Mouse (Mus musculus): ENCODE data around the gene Gm17387.
"Not testable (repeated sequence)": the region's sequence is repeated elsewhere in the genome, so short reads cannot be mapped to it uniquely, and the experiment has no call there.

Gm17387 gene

GRCm38 (mm10) chr7:141016707-141017697 lies 11.9 kb upstream of the Gm17387 start:
- DNase-seq (ENCODE audit: low read depth, low spot score), result no peak

DNA sequence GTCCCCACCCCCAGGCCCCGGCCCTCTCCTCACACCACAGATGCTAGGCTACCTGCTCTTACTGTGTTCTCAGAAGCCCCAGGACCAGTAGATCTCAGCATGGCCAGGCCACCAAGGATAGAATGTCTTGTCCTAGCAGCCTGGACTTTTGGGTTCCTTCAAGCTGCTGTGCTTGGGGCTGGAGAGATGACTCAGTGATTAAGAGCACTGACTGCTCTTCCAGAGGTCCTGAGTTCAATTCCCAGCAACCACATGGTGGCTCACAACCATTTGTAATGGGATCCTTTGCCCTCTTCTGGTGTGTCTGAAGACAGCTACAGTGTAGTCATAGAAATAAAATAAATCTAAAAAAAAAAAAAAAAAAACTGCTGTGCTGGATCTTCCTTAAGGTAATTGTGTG lies 11.1 kb upstream of the Gm17387 start, which contains the start of gene Ifitm6:
Gene Ifitm6, minus strand, starts transcription at position 101 of the 400 bp plus-strand sequence.
- not testable (repeated sequence) for DNase-seq (ENCODE audit: low read depth, low spot score)

- DNase-seq (ENCODE audit: low read depth, low spot score), result no peak
These were observed 9.9 kb upstream of the Gm17387 start for GRCm38 (mm10) chr7:141019028-141019427.

GRCm38 (mm10) chr7:141021489-141022449 lies 7.2 kb upstream of the Gm17387 start:
- DNase-seq (ENCODE audit: low read depth, low spot score), result no peak

- no peak for DNase-seq (ENCODE audit: low read depth, low spot score)
These were observed 3.8 kb upstream of the Gm17387 start for GRCm38 (mm10) chr7:141024865-141025838.

GRCm38 (mm10) chr7:141026097-141026739 lies 2.7 kb upstream of the Gm17387 start:
- no peak for DNase-seq (ENCODE audit: low read depth, low spot score)

DNA sequence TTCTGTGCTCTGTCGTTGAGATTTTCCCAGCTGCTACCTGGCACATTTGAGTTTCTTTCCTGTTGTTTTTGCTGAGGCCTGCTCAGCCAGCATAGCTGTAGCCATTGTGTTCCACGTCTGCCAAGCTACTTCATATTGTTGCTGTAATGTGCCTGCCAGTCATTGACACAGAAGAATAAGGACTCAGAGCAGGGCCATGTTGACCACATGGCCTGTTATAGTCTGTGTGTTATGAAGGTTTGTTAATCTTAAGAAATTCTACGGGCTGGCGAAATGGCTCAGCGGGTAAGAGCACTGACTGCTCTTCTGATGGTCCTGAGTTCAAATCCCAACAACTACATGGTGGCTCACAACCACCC lies 2.2 kb upstream of the Gm17387 start:
- DNase-seq (ENCODE audit: low read depth, low spot score), result no peak

- DNase-seq (ENCODE audit: low read depth, low spot score), result no peak
These were observed 1.5 kb downstream of the Gm17387 start for GRCm38 (mm10) chr7:141030390-141030789.

- DNase-seq (ENCODE audit: low read depth, low spot score), result no peak
These were observed 3.7 kb downstream of the Gm17387 start for GRCm38 (mm10) chr7:141032458-141033167.

GRCm38 (mm10) chr7:141036624-141037023 lies 7.7 kb downstream of the Gm17387 start:
- DNase-seq (ENCODE audit: low read depth, low spot score), result not testable (repeated sequence)

DNA sequence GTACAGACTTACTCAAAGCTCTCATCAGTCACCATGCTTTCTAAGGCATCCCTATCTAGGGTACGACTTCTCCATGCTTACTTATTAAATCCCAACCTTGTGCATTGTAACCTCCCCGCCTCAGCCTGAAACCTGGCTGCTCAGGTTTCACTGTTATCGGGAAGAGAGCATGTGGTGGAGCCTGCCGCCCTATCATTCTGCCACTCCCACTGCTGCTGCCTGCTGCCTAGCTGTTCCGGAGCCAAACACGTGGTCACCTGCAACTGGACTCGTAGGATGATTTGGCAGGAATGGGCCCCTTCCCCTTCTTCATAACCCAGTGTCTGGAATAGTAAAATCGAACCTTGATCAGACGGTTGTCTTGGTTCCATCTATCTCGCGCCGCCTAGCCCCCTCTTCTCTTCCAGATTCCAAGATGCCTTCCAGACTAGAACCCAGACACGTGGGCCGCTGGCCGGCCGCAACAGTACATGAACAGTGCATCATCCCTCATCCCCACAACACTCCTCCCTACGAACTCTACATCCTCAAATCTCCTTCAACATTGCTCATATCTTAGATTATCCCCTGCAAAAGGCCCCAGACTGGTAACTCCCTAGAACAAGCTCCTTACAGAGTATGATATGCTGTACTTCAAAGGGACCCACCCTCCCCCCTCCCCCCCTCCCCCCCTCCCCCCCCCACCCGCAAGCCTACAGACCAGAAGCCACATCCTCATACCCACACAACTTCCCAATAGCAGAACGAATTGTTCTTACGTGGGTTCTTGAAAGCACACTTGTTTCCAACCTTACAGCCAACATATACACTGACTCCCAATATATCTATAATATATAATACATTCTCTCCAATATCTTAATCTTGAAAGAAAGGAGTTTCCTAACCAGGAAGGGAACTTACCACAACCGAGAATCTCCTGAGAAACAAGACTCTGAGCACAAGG lies 9.4 kb downstream of the Gm17387 start:
- no peak for DNase-seq (ENCODE audit: low read depth, low spot score)

- DNase-seq (ENCODE audit: low read depth, low spot score), result no peak
These were observed 10.6 kb downstream of the Gm17387 start for GRCm38 (mm10) chr7:141039386-141040107.

DNA sequence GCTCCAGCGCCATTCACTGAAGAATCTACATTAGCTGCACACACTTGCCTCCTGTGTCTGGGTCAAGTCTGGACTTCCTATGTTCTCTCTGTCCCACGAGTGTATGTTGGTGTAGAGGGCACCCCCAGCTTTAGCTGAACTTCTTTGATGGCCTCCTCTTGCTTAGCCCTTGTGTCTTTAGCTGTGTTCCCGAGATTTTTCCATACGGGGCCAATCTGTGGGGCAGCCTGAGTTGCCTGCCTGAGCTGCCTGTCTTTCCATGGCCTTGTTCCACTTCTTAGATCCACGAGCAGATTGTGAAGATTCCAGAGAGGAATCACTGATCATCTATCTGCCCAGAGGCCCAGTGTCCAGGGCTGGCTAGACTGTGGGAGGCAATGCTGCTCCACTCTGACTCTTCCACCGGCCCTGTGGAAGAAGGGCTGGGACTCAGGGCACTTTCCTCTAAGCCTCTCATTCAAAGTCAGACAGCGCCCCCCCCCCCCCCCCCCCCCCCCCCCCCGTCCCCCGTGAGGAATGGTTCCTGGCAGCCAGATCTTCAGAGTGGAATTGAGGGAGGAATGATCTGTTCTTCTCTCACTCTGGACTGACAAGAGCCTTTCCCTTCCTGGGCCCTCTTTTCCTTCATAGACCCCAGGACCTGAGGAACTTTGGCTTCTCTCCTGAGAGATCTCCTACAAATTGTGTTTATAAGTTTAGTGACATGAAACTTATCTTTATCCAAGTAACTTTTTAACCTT lies 12.1 kb downstream of the Gm17387 start:
- DNase-seq (ENCODE audit: low read depth, low spot score), result no peak

GRCm38 (mm10) chr7:141041661-141042060 lies 12.7 kb downstream of the Gm17387 start:
- DNase-seq (ENCODE audit: low read depth, low spot score), result no peak

- peak; percentile 67 for DNase-seq (ENCODE audit: low read depth, low spot score)
These were observed 13.6 kb downstream of the Gm17387 start for GRCm38 (mm10) chr7:141042539-141042938.

GRCm38 (mm10) chr7:141046931-141047580 lies 18.1 kb downstream of the Gm17387 start:
- no peak for DNase-seq (ENCODE audit: low read depth, low spot score)
